Mouse (Mus musculus): ENCODE data around the gene Usp45.

DNA sequence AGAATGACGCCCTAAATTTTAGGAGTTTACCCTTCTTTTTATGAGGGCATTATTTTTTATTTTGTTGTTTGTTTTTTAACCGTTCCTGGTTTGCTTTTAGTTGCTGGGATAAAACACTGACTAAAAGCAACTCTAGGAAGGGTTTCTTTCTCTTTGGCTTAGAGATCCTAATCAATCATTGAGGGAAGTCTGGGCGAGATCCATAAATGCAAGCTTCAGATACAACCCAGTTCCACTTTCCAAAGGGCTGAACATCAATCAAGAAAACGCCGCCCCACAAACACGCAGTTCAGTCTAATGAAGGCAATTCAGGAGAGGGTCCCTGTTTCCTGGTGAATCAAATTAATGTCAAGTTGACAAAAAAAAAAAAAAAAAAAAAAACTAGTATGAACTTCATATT, 111.8 kb downstream of the Usp45 start:
- TF ChIP-seq FLI1 (IDR thresholded peaks at IDR 0.05; ENCODE audit: low read length) (no peak), GATA1 (IDR thresholded peaks at IDR 0.05; ENCODE audit: borderline replicate concordance, low read length) (no peak)
